Mouse (Mus musculus): ENCODE measurements at regions not wholly inside any gene's neighbourhood (a gene's known extent, or its start where the extent isn't known, plus 50 kb on each side); places are given as distances from the start of the nearest gene placed in this dataset.

GRCm38 (mm10) chr16:55720430-55720829 is 118.3 kb downstream of the Nfkbiz start:
- no peak for DNase-seq (ENCODE audit: low spot score)
- no peak overlapping the region for H3K4me3 ChIP-seq (ENCODE audit: low read depth, low read length)
- ATAC-seq (replicated peaks; ENCODE audit: low FRiP score), result no peak
- no peaks in the 10 kb centered on the region for H3K36me3 ChIP-seq (ENCODE audit: control insufficient read depth, insufficient read depth, low read length)
- H3K4me1 ChIP-seq (replicated peaks; ENCODE audit: control insufficient read depth, insufficient read depth, low read length), result no peaks in the 10 kb centered on the region
- 33% methylated on average over 3 of the region's 3 CpGs for WGBS
- H3K4me2 ChIP-seq, result no peak overlapping the region
- H3K27me3 ChIP-seq (replicated peaks; ENCODE audit: control insufficient read depth, insufficient read depth, low read length), result no peaks in the 10 kb centered on the region
- no peak overlapping the region for H3K9ac ChIP-seq (ENCODE audit: low read depth, low read length)
- H3K27ac ChIP-seq (ENCODE audit: low read depth, low read length), result no peak overlapping the region
- no peaks in the 10 kb centered on the region for H3K9me3 ChIP-seq (ENCODE audit: control insufficient read depth, low read length)

GRCm38 (mm10) chr16:55710017-55710416 is 128.7 kb downstream of the Nfkbiz start:
- no peak overlapping the region for H3K9ac ChIP-seq (ENCODE audit: low read depth, low read length)
- H3K4me2 ChIP-seq, result no peak overlapping the region
- ATAC-seq (replicated peaks; ENCODE audit: low FRiP score), result no peak
- DNase-seq (ENCODE audit: low spot score), result no peak
- no peak overlapping the region for H3K27ac ChIP-seq (ENCODE audit: low read depth, low read length)
- H3K9me3 ChIP-seq (ENCODE audit: control insufficient read depth, low read length), result no peaks in the 10 kb centered on the region
- no peaks in the 10 kb centered on the region for H3K36me3 ChIP-seq (ENCODE audit: control insufficient read depth, insufficient read depth, low read length)
- WGBS, result 62% methylated on average over 3 of the region's 3 CpGs
- no peak overlapping the region for H3K4me3 ChIP-seq (ENCODE audit: low read depth, low read length)
- no peaks in the 10 kb centered on the region for H3K27me3 ChIP-seq (replicated peaks; ENCODE audit: control insufficient read depth, insufficient read depth, low read length)
- H3K4me1 ChIP-seq (replicated peaks; ENCODE audit: control insufficient read depth, insufficient read depth, low read length), result no peaks in the 10 kb centered on the region

- no peak for DNase-seq (ENCODE audit: low spot score)
- no peaks in the 10 kb centered on the region for H3K9me3 ChIP-seq (ENCODE audit: control insufficient read depth, low read length)
- H3K36me3 ChIP-seq (ENCODE audit: control insufficient read depth, insufficient read depth, low read length), result no peaks in the 10 kb centered on the region
Observed at GRCm38 (mm10) chr16:55706502-55706901, 132.2 kb downstream of the Nfkbiz start.

GRCm38 (mm10) chr16:55698489-55698892 is 140.2 kb downstream of the Nfkbiz start:
- Histone ChIP-seq H3K36me3 (ENCODE audit: control insufficient read depth, insufficient read depth, low read length) (no peaks in the 10 kb centered on the region), H3K9me3 (ENCODE audit: control insufficient read depth, low read length) (no peaks in the 10 kb centered on the region), H3K4me1 (replicated peaks; ENCODE audit: control insufficient read depth, insufficient read depth, low read length) (no peaks in the 10 kb centered on the region), H3K4me2 (no peak overlapping the region), H3K27ac (ENCODE audit: low read depth, low read length) (no peak overlapping the region), H3K27me3 (replicated peaks; ENCODE audit: control insufficient read depth, insufficient read depth, low read length) (no peaks in the 10 kb centered on the region), H3K4me3 (ENCODE audit: low read depth, low read length) (no peak overlapping the region), H3K9ac (ENCODE audit: low read depth, low read length) (no peak overlapping the region)
- 53% methylated on average over 3 of the region's 3 CpGs for WGBS
- DNase-seq (ENCODE audit: low spot score) (no peak), ATAC-seq (replicated peaks; ENCODE audit: low FRiP score) (no peak)

More at GRCm38 (mm10) chr16:55706502-55706901, 132.2 kb downstream of the Nfkbiz start:
- Histone ChIP-seq H3K4me3 (ENCODE audit: low read depth, low read length) (no peak overlapping the region), H3K27ac (ENCODE audit: low read depth, low read length) (no peak overlapping the region), H3K4me2 (no peak overlapping the region), H3K27me3 (replicated peaks; ENCODE audit: control insufficient read depth, insufficient read depth, low read length) (no peaks in the 10 kb centered on the region), H3K4me1 (replicated peaks; ENCODE audit: control insufficient read depth, insufficient read depth, low read length) (no peaks in the 10 kb centered on the region), H3K9ac (ENCODE audit: low read depth, low read length) (no peak overlapping the region)
- no peak for ATAC-seq (replicated peaks; ENCODE audit: low FRiP score)

- no peak overlapping the region for H3K4me3 ChIP-seq (ENCODE audit: low read depth, low read length)
- no peaks in the 10 kb centered on the region for H3K4me1 ChIP-seq (replicated peaks; ENCODE audit: control insufficient read depth, insufficient read depth, low read length)
- H3K9ac ChIP-seq (ENCODE audit: low read depth, low read length), result no peak overlapping the region
- no peaks in the 10 kb centered on the region for H3K9me3 ChIP-seq (ENCODE audit: control insufficient read depth, low read length)
- H3K27me3 ChIP-seq (replicated peaks; ENCODE audit: control insufficient read depth, insufficient read depth, low read length), result no peaks in the 10 kb centered on the region
- H3K36me3 ChIP-seq (ENCODE audit: control insufficient read depth, insufficient read depth, low read length), result no peaks in the 10 kb centered on the region
- no peak overlapping the region for H3K27ac ChIP-seq (ENCODE audit: low read depth, low read length)
- WGBS, result 59% methylated on average over 2 of the region's 2 CpGs
- no peak for ATAC-seq (replicated peaks; ENCODE audit: low FRiP score)
- DNase-seq (ENCODE audit: low spot score), result no peak
- no peak overlapping the region for H3K4me2 ChIP-seq
Observed at GRCm38 (mm10) chr16:55691069-55691468, 147.6 kb downstream of the Nfkbiz start.

- WGBS, result 63% methylated on average over 1 of the region's 1 CpGs
Observed at GRCm38 (mm10) chr16:55663946-55664345, 174.8 kb downstream of the Nfkbiz start.

GRCm38 (mm10) chr16:55636667-55637450 is 201.8 kb downstream of the Nfkbiz start:
- ATAC-seq (replicated peaks; ENCODE audit: low FRiP score) (no peak), DNase-seq (ENCODE audit: low spot score) (no peak)
- no peak overlapping the region for H3K4me2 ChIP-seq
- 49% methylated on average over 3 of the region's 3 CpGs for WGBS
- no peaks in the 10 kb centered on the region for H3K36me3 ChIP-seq (ENCODE audit: control insufficient read depth, insufficient read depth, low read length)
- no peak overlapping the region for H3K4me3 ChIP-seq (ENCODE audit: low read depth, low read length)
- H3K4me1 ChIP-seq (replicated peaks; ENCODE audit: control insufficient read depth, insufficient read depth, low read length), result no peaks in the 10 kb centered on the region
- no peaks in the 10 kb centered on the region for H3K9me3 ChIP-seq (ENCODE audit: control insufficient read depth, low read length)
- H3K9ac ChIP-seq (ENCODE audit: low read depth, low read length), result no peak overlapping the region
- no peaks in the 10 kb centered on the region for H3K27me3 ChIP-seq (replicated peaks; ENCODE audit: control insufficient read depth, insufficient read depth, low read length)
- H3K27ac ChIP-seq (ENCODE audit: low read depth, low read length), result no peak overlapping the region

More at GRCm38 (mm10) chr16:55663946-55664345, 174.8 kb downstream of the Nfkbiz start:
- Histone ChIP-seq H3K4me1 (replicated peaks; ENCODE audit: control insufficient read depth, insufficient read depth, low read length) (no peaks in the 10 kb centered on the region), H3K36me3 (ENCODE audit: control insufficient read depth, insufficient read depth, low read length) (no peaks in the 10 kb centered on the region), H3K9ac (ENCODE audit: low read depth, low read length) (no peak overlapping the region), H3K4me2 (no peak overlapping the region), H3K4me3 (ENCODE audit: low read depth, low read length) (no peak overlapping the region), H3K27ac (ENCODE audit: low read depth, low read length) (no peak overlapping the region), H3K27me3 (replicated peaks; ENCODE audit: control insufficient read depth, insufficient read depth, low read length) (no peaks in the 10 kb centered on the region), H3K9me3 (ENCODE audit: control insufficient read depth, low read length) (no peaks in the 10 kb centered on the region)
- no peak for ATAC-seq (replicated peaks; ENCODE audit: low FRiP score)
- no peak for DNase-seq (ENCODE audit: low spot score)

GRCm38 (mm10) chr16:55636224-55636623 is 202.5 kb downstream of the Nfkbiz start:
- ATAC-seq (replicated peaks; ENCODE audit: low FRiP score) (no peak), DNase-seq (ENCODE audit: low spot score) (no peak)
- Histone ChIP-seq H3K4me3 (ENCODE audit: low read depth, low read length) (no peak overlapping the region), H3K4me1 (replicated peaks; ENCODE audit: control insufficient read depth, insufficient read depth, low read length) (no peaks in the 10 kb centered on the region), H3K9me3 (ENCODE audit: control insufficient read depth, low read length) (no peaks in the 10 kb centered on the region), H3K27ac (ENCODE audit: low read depth, low read length) (no peak overlapping the region), H3K9ac (ENCODE audit: low read depth, low read length) (no peak overlapping the region), H3K36me3 (ENCODE audit: control insufficient read depth, insufficient read depth, low read length) (no peaks in the 10 kb centered on the region), H3K4me2 (no peak overlapping the region), H3K27me3 (replicated peaks; ENCODE audit: control insufficient read depth, insufficient read depth, low read length) (no peaks in the 10 kb centered on the region)
- 86% methylated on average over 4 of the region's 4 CpGs for WGBS

GRCm38 (mm10) chr16:55634691-55635090 is 204.0 kb downstream of the Nfkbiz start:
- no peak for DNase-seq (ENCODE audit: low spot score)
- no peak overlapping the region for H3K9ac ChIP-seq (ENCODE audit: low read depth, low read length)
- H3K4me2 ChIP-seq, result no peak overlapping the region
- ATAC-seq (replicated peaks; ENCODE audit: low FRiP score), result no peak
- H3K27ac ChIP-seq (ENCODE audit: low read depth, low read length), result no peak overlapping the region
- WGBS, result 76% methylated on average over 1 of the region's 1 CpGs
- H3K9me3 ChIP-seq (ENCODE audit: control insufficient read depth, low read length), result no peaks in the 10 kb centered on the region
- no peaks in the 10 kb centered on the region for H3K27me3 ChIP-seq (replicated peaks; ENCODE audit: control insufficient read depth, insufficient read depth, low read length)
- no peaks in the 10 kb centered on the region for H3K4me1 ChIP-seq (replicated peaks; ENCODE audit: control insufficient read depth, insufficient read depth, low read length)
- H3K4me3 ChIP-seq (ENCODE audit: low read depth, low read length), result no peak overlapping the region
- H3K36me3 ChIP-seq (ENCODE audit: control insufficient read depth, insufficient read depth, low read length), result no peaks in the 10 kb centered on the region
